Mouse (Mus musculus): ENCODE results near the gene Med11. TPM values are rescaled to one million over a fixed set of nuclear protein-coding genes. Genes with fewer than 3 reads are reported as not detected.

Med11 gene
- polyA plus RNA-seq, 1 experiment from 2014 or later = 45.8 TPM

DNA sequence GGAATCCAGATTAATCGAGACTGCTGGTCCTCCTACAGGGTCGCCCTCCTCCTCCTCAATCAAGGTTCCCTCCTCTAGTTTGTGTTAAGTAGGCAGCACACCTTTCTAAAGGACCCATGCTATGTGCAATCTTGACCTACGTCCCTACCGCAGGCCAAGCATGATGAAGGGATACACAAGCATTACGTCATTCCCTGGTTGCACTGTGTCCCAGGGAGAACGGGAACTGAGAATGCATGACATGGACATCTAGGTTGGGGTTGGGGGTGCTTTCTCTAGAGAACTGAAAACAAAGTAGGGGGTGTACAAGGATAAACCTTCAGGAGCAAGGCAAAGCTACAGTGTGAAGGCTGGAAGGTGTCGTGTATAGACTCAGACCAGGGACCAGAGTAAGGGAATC lies 9.8 kb upstream of the Med11 start:
- H3K4me3 ChIP-seq (replicated peaks; ENCODE audit: low read length) = no peak overlapping the region
- no peaks in the 10 kb centered on the region for H3K4me1 ChIP-seq (replicated peaks; ENCODE audit: control insufficient read depth, insufficient read depth, low read length)
- no peak for DNase-seq (ENCODE audit: low spot score)
- no peak for ATAC-seq (ENCODE audit: low FRiP score)
- 93% methylated on average over 7 of the region's 7 CpGs for WGBS
- no peaks in the 10 kb centered on the region for H3K9me3 ChIP-seq (ENCODE audit: control insufficient read depth, low read length)
- H3K4me2 ChIP-seq (replicated peaks) = no peak overlapping the region
- H3K36me3 ChIP-seq (replicated peaks; ENCODE audit: control insufficient read depth, insufficient read depth) = peaks cover 51% of the 10 kb centered on the region
- no peak overlapping the region for H3K27ac ChIP-seq
- H3K27me3 ChIP-seq (ENCODE audit: control insufficient read depth, insufficient read depth, low read length) = no peaks in the 10 kb centered on the region
- no peak overlapping the region for H3K9ac ChIP-seq

GRCm38 (mm10) chr11:70443964-70444363 lies 7.8 kb upstream of the Med11 start:
- H3K27me3 ChIP-seq (ENCODE audit: control insufficient read depth, insufficient read depth, low read length) = no peaks in the 10 kb centered on the region
- H3K9me3 ChIP-seq (ENCODE audit: control insufficient read depth, low read length) = no peaks in the 10 kb centered on the region
- peaks cover 31% of the 10 kb centered on the region for H3K36me3 ChIP-seq (replicated peaks; ENCODE audit: control insufficient read depth, insufficient read depth)
- H3K4me1 ChIP-seq (replicated peaks; ENCODE audit: control insufficient read depth, insufficient read depth, low read length) = no peaks in the 10 kb centered on the region
- ATAC-seq (ENCODE audit: low FRiP score) (no peak), DNase-seq (ENCODE audit: low spot score) (no peak)
- WGBS = 97% methylated on average over 3 of the region's 3 CpGs
- H3K27ac ChIP-seq = no peak overlapping the region
- no peak overlapping the region for H3K9ac ChIP-seq
- H3K4me3 ChIP-seq (replicated peaks; ENCODE audit: low read length) = no peak overlapping the region
- no peak overlapping the region for H3K4me2 ChIP-seq (replicated peaks)

DNA sequence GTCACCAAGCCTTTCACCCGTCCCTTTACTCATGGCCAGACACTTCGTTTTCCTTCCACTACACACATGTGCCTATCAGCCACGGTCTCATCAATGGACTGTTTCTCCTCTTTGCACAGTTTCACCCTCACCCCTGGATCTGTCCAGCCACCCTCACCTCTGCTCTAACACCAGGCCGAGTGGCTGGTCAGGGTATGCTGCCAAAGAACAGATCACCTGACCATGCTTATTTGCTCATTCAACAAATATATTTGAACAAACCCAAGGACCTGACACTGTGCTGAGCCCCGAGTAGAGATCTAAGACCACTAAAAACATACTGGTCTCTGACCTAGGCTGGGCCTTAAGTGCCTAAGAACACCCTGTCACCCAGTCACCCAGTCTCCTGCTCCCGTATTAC lies 7.1 kb upstream of the Med11 start:
- DNase-seq (ENCODE audit: low spot score) (no peak), ATAC-seq (ENCODE audit: low FRiP score) (no peak)
- Histone ChIP-seq H3K4me2 (replicated peaks) (no peak overlapping the region), H3K27me3 (ENCODE audit: control insufficient read depth, insufficient read depth, low read length) (no peaks in the 10 kb centered on the region), H3K4me3 (replicated peaks; ENCODE audit: low read length) (no peak overlapping the region), H3K9ac (no peak overlapping the region), H3K27ac (no peak overlapping the region), H3K4me1 (replicated peaks; ENCODE audit: control insufficient read depth, insufficient read depth, low read length) (no peaks in the 10 kb centered on the region), H3K9me3 (ENCODE audit: control insufficient read depth, low read length) (no peaks in the 10 kb centered on the region), H3K36me3 (replicated peaks; ENCODE audit: control insufficient read depth, insufficient read depth) (peaks cover 24% of the 10 kb centered on the region)
- 85% methylated on average over 6 of the region's 6 CpGs for WGBS

DNA sequence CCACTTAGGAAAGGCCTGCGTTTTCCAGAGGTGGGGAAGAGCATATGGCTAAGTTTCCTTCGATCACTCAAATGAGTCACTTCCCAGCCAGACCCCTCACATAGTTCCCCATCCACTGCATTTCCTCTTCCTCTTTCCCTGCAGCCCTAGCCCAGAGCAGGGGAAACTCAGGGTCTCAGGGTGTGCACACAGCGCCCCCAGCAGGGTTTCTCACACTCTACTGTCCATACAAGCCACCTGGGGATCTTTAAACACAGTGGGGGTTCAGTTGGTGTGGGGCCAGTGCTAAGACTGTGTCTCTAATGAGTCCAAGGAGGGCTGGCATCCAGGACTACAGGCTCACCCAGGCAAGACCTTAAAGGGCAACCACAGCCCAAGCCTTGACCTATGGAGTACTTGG lies 5.0 kb upstream of the Med11 start:
- Histone ChIP-seq H3K27ac (no peak overlapping the region), H3K4me2 (replicated peaks) (no peak overlapping the region), H3K9ac (no peak overlapping the region), H3K4me3 (replicated peaks; ENCODE audit: low read length) (no peak overlapping the region), H3K36me3 (replicated peaks; ENCODE audit: control insufficient read depth, insufficient read depth) (peaks cover 6% of the 10 kb centered on the region), H3K27me3 (ENCODE audit: control insufficient read depth, insufficient read depth, low read length) (no peaks in the 10 kb centered on the region), H3K4me1 (replicated peaks; ENCODE audit: control insufficient read depth, insufficient read depth, low read length) (no peaks in the 10 kb centered on the region), H3K9me3 (ENCODE audit: control insufficient read depth, low read length) (no peaks in the 10 kb centered on the region)
- no peak for ATAC-seq (ENCODE audit: low FRiP score)
- 55% methylated on average over 3 of the region's 3 CpGs for WGBS
- DNase-seq (ENCODE audit: low spot score) = no peak

- ATAC-seq (ENCODE audit: low FRiP score) = no peak
- no peak for DNase-seq (ENCODE audit: low spot score)
- H3K4me3 ChIP-seq (replicated peaks; ENCODE audit: low read length) = no peak overlapping the region
- 0 out of 2 replicates have a peak, but pooled peaks cover under 1% of the 10 kb centered on the region for H3K36me3 ChIP-seq (replicated peaks; ENCODE audit: control insufficient read depth, insufficient read depth)
- no peak overlapping the region for H3K27ac ChIP-seq
- H3K4me1 ChIP-seq (replicated peaks; ENCODE audit: control insufficient read depth, insufficient read depth, low read length) = peaks cover 2% of the 10 kb centered on the region; the same call in 1 of the 2 replicates
- no peaks in the 10 kb centered on the region for H3K9me3 ChIP-seq (ENCODE audit: control insufficient read depth, low read length)
- no peak overlapping the region for H3K4me2 ChIP-seq (replicated peaks)
- 83% methylated on average over 1 of the region's 1 CpGs for WGBS
- H3K9ac ChIP-seq = no peak overlapping the region
- no peaks in the 10 kb centered on the region for H3K27me3 ChIP-seq (ENCODE audit: control insufficient read depth, insufficient read depth, low read length)
These were observed 4.3 kb upstream of the Med11 start for GRCm38 (mm10) chr11:70447373-70447772.

DNA sequence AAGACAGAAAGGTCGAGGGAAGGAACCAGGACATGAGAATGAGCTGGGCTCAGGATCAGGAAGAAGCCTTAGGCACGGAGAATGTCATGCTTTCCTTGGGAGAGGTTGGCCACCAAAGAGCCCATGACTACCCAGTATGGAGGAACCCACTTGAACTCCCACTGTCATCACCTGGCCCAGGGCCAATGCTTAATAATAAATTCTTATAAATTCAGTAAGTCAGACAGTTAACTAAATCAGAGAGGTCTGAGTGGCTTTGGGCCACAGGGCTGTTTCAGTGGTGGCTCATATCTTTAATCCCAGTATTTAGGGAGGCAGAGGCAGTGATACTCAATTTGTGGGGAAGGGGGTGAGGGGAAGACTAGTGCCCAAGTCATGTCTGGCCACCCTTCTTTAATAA lies 793 bp upstream of the Med11 start:
- DNase-seq (ENCODE audit: low spot score) = no peak
- Histone ChIP-seq H3K36me3 (replicated peaks; ENCODE audit: control insufficient read depth, insufficient read depth) (peaks cover 5% of the 10 kb centered on the region; the same call in 1 of the 2 replicates), H3K4me2 (replicated peaks) (no peak overlapping the region), H3K9me3 (ENCODE audit: control insufficient read depth, low read length) (no peaks in the 10 kb centered on the region), H3K4me3 (replicated peaks; ENCODE audit: low read length) (no peak overlapping the region), H3K27ac (no peak overlapping the region), H3K4me1 (replicated peaks; ENCODE audit: control insufficient read depth, insufficient read depth, low read length) (peaks cover 14% of the 10 kb centered on the region), H3K27me3 (ENCODE audit: control insufficient read depth, insufficient read depth, low read length) (no peaks in the 10 kb centered on the region), H3K9ac (no peak overlapping the region)
- ATAC-seq (ENCODE audit: low FRiP score) = no peak
- 86% methylated on average over 2 of the region's 2 CpGs for WGBS

DNA sequence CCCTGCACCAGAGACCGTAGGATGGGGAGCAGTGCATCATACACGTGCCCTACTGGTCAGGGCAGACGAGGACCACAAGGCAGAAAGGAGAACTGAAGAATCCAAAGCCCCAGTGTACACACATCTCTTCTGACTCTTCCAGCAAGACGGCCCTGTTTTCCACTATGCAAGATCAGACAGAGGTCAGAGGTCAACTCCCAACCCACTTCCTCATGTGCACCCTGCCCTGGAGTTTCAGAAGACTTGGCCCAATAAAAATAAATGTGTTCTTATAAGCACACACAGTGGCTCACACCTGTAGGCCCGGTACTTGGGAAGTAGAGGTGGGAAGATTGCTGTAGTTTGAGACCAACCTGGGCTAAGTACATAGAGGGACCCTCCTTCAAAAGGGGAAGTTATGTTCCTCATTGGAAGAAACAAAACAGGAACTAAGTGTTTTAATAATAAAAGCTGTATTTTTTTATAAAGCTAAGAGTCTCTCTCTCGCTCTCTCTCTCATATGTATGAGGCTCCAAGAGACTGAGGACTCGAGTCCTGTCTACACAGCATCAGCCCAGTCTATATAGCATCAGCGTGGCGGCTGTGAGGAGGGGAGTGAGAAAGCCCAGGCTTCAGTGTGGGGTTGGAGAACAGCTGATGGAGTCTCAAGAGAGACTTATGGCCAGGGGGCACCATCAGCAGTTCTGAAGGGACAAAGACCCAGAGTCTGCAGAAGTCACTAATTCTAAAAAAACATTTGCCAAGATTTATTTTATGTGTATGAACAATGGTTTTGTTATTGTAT lies 1.7 kb downstream of the Med11 start:
- Histone ChIP-seq H3K27me3 (ENCODE audit: control insufficient read depth, insufficient read depth, low read length) (peaks cover 10% of the 10 kb centered on the region), H3K4me2 (replicated peaks) (peak overlapping the region; percentile 66), H3K9ac (no peak overlapping the region), H3K36me3 (replicated peaks; ENCODE audit: control insufficient read depth, insufficient read depth) (peaks cover 5% of the 10 kb centered on the region; the same call in 1 of the 2 replicates), H3K9me3 (ENCODE audit: control insufficient read depth, low read length) (no peaks in the 10 kb centered on the region), H3K27ac (no peak overlapping the region), H3K4me1 (replicated peaks; ENCODE audit: control insufficient read depth, insufficient read depth, low read length) (peaks cover 14% of the 10 kb centered on the region), H3K4me3 (replicated peaks; ENCODE audit: low read length) (no peak overlapping the region)
- ATAC-seq (ENCODE audit: low FRiP score) = no peak
- no peak for DNase-seq (ENCODE audit: low spot score)
- WGBS = 86% methylated on average over 9 of the region's 9 CpGs

GRCm38 (mm10) chr11:70458688-70459600 lies 7.2 kb downstream of the Med11 start, which contains the start of gene Zmynd15:
Zmynd15 (plus strand) TSS chr11:70459433.
- Histone ChIP-seq H3K27ac (no peak within 1 kb of the TSS), H3K4me3 (replicated peaks; ENCODE audit: low read length) (peak within 1 kb of the TSS; percentile 36), H3K27me3 (ENCODE audit: control insufficient read depth, insufficient read depth, low read length) (peaks cover 45% of the 10 kb centered on the region), H3K4me1 (replicated peaks; ENCODE audit: control insufficient read depth, insufficient read depth, low read length) (no peaks in the 10 kb centered on the region; the same call in 1 of the 2 replicates), H3K36me3 (replicated peaks; ENCODE audit: control insufficient read depth, insufficient read depth) (peaks cover 5% of the 10 kb centered on the region; the same call in 1 of the 2 replicates), H3K4me2 (replicated peaks) (peak within 1 kb of the TSS; percentile 64), H3K9me3 (ENCODE audit: control insufficient read depth, low read length) (no peaks in the 10 kb centered on the region), H3K9ac (peak within 1 kb of the TSS; percentile 51)
- WGBS = 25% methylated on average over 29 of the region's 32 CpGs
- ATAC-seq (ENCODE audit: low FRiP score) (no peak), DNase-seq (ENCODE audit: low spot score) (no peak)

GRCm38 (mm10) chr11:70459601-70460101 lies 7.9 kb downstream of the Med11 start, which contains the start of gene Cxcl16:
Cxcl16 (minus strand) TSS chr11:70459984.
- Histone ChIP-seq H3K27me3 (ENCODE audit: control insufficient read depth, insufficient read depth, low read length) (peaks cover 52% of the 10 kb centered on the region), H3K4me2 (replicated peaks) (peak within 1 kb of the TSS; percentile 64), H3K4me3 (replicated peaks; ENCODE audit: low read length) (peak within 1 kb of the TSS; percentile 36), H3K9me3 (ENCODE audit: control insufficient read depth, low read length) (no peaks in the 10 kb centered on the region), H3K36me3 (replicated peaks; ENCODE audit: control insufficient read depth, insufficient read depth) (peaks cover 5% of the 10 kb centered on the region; the same call in 1 of the 2 replicates), H3K27ac (no peak within 1 kb of the TSS), H3K4me1 (replicated peaks; ENCODE audit: control insufficient read depth, insufficient read depth, low read length) (no peaks in the 10 kb centered on the region; the same call in 1 of the 2 replicates), H3K9ac (peak within 1 kb of the TSS; percentile 51)
- ATAC-seq (ENCODE audit: low FRiP score) (no peak), DNase-seq (ENCODE audit: low spot score) (no peak)
- 7% methylated on average over 30 of the region's 30 CpGs for whole genome bisulfite sequencing

Measured in hindbrain, embryonic 14.5 days (tissue).